Mouse (Mus musculus) testis, adult 2 months (tissue): ENCODE measurements at regions not wholly inside any gene's neighbourhood (a gene's known extent, or its start where the extent isn't known, plus 50 kb on each side); places are given as distances from the start of the nearest gene placed in this dataset.

Experiments
- CTCF ChIP-seq: fragments of 200-500 bp; IDR thresholded peaks from 2 replicates; pipeline ENCODE4 v1.5.1; 2012; ENCODE audit warnings: low read depth, mild to moderate bottlenecking, inconsistent platforms, low read length, moderate library complexity; ENCODE audit not compliant: control insufficient read depth, insufficient read depth, insufficient replicate concordance
- POLR2A ChIP-seq: fragments of 200-500 bp; IDR thresholded peaks from 2 replicates; pipeline ENCODE4 v1.6.1; 2012; ENCODE audit warnings: low read depth, mild to moderate bottlenecking, inconsistent platforms, low read length, moderate library complexity; ENCODE audit not compliant: control insufficient read depth

DNA sequence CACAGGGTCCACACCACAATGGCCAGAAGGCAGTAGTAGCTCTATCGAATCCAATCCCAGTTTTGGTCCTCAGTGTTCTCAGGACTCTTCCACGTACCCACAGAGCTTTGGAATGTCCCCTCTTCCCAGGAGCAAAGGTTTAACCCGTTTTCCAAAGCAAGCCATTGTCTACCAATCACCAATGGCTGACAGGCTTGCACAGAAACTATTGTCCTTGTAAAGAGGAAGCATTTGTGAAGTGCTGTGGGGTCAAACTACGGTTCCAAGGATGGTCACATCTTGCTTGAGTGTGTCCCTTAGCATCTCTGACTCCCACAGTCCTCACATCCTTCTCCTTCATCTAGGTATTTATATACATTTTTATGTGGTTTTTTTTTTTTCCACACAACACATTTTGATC, 409.2 kb downstream of the Sox2 start:
- TF ChIP-seq CTCF: no peak
- no peak for TF ChIP-seq POLR2A
